In genomic region chr6:88378829-88379228, GRCm38 (mm10) we compare ENCODE assay signal across 13 mouse cellular contexts.
DNase-seq lines count a peak whose midpoint lies in the region; ATAC-seq and TF ChIP-seq lines count a peak whose summit lies in the region.
"Had no signal": no experiment of that assay in that cellular context is flagged by ENCODE, and none has a peak within 500 bp of the region (broad histone marks: within the 10 kb centered on the region; RNA-seq: fewer than 3 reads in every experiment).

No protein-coding gene starts in this region.

- peak; percentile 22; the same call in 1 of the 2 replicates for TF ChIP-seq CTCF in liver, postnatal 0 days (IDR thresholded peaks at IDR 0.05; ENCODE audit: low read depth)
- no peak for TF ChIP-seq CTCF in CH12.LX (conservative IDR thresholded peaks at IDR 0.05 in 1 of 2, IDR thresholded peaks at IDR 0.05 in 1 of 2; ENCODE audit: low read depth in 2 of 2, low read length in 2 of 2)
- TF ChIP-seq CTCF in gastrocnemius, adult 2 months (IDR thresholded peaks at IDR 0.05) = no peak

- H3K4me1 ChIP-seq in liver, postnatal 0 days (ENCODE audit: insufficient read depth) = peaks cover 14% of the 10 kb centered on the region
- peaks cover 11% of the 10 kb centered on the region for H3K4me1 ChIP-seq in liver, embryonic 12.5 days
- peaks cover 9 to 15% of the 10 kb centered on the region in 2 experiments; a peak in 3 of 4 replicates for H3K4me1 ChIP-seq in CH12.LX (ENCODE audit: control insufficient read depth in 1 of 2, insufficient read depth in 2 of 2)

- H3K9me3 ChIP-seq in liver, postnatal 0 days (ENCODE audit: low read length) = no peaks in the 10 kb centered on the region
- no peaks in the 10 kb centered on the region for H3K9me3 ChIP-seq in liver, embryonic 12.5 days (replicated peaks)
- H3K9me3 ChIP-seq in CH12.LX (replicated peaks; ENCODE audit: low read length) = no peaks in the 10 kb centered on the region

- 28% methylated on average over 1 of the region's 1 CpGs for WGBS in liver, postnatal 0 days (ENCODE audit: insufficient replicate concordance)
- 57% methylated on average over 1 of the region's 1 CpGs for WGBS in liver, embryonic 12.5 days (ENCODE audit: insufficient replicate concordance)

- no peaks in the 10 kb centered on the region for H3K36me3 ChIP-seq in liver, postnatal 0 days (replicated peaks; ENCODE audit: insufficient read depth, low read length)
- H3K36me3 ChIP-seq in liver, embryonic 12.5 days = peaks cover 6% of the 10 kb centered on the region; the same call in 1 of the 2 replicates
- H3K36me3 ChIP-seq in CH12.LX (replicated peaks in 1 of 2; ENCODE audit: control insufficient read depth in 1 of 2, insufficient read depth in 1 of 2, low read length in 1 of 2) = peaks cover 3 to 41% of the 10 kb centered on the region in 2 experiments

- TF ChIP-seq RAD21 in CH12.LX (IDR thresholded peaks at IDR 0.05; ENCODE audit: low read depth, low read length) = no peak; the same call in 1 of the 2 replicates

- no peak overlapping the region for H3K9ac ChIP-seq in liver, postnatal 0 days (replicated peaks)
- no peak overlapping the region for H3K9ac ChIP-seq in liver, embryonic 12.5 days
- no peak overlapping the region for H3K9ac ChIP-seq in CH12.LX (ENCODE audit: insufficient read depth, low read depth)
- H3K9ac ChIP-seq: lung, embryonic 14.5 days had no signal

- dilution Hi-C loops in CH12.LX (cut with MboI; ENCODE audit: extremely low pct_ligation_motif_present, extremely low pct_unique_long_range_greater_than_20kb, low sequenced_read_pairs) = no loop called here

- peak; percentile 22 for DNase-seq in liver, postnatal 0 days
- DNase-seq in CH12.LX (ENCODE audit: extremely low read depth) = peak; percentile 55
- no peak for DNase-seq in gastrocnemius, adult 2 months
- DNase-seq in embryo, embryonic 11 days = no peak
- DNase-seq: cerebellum, postnatal 25 days; heart, postnatal 36 days; lung, embryonic 14.5 days had no signal

- TF ChIP-seq POLR2A in CH12.LX (IDR thresholded peaks at IDR 0.05; ENCODE audit: low read depth, low read length) = no peak

- H3K4me2 ChIP-seq in liver, postnatal 0 days (ENCODE audit: low read depth, low read length) = no peak overlapping the region
- H3K4me2 ChIP-seq in liver, embryonic 12.5 days = no peak overlapping the region
- H3K4me2 ChIP-seq in CH12.LX (ENCODE audit: insufficient read depth, low read depth, poor library complexity, severe bottlenecking) = no peak overlapping the region
- H3K4me2 ChIP-seq: lung, embryonic 14.5 days had no signal

- H3K4me3 ChIP-seq in liver, postnatal 0 days (ENCODE audit: low read depth, low read length) = no peak overlapping the region
- no peak overlapping the region for H3K4me3 ChIP-seq in liver, embryonic 12.5 days
- no peak overlapping the region for H3K4me3 ChIP-seq in CH12.LX (replicated peaks in 1 of 3; ENCODE audit: low read depth in 2 of 3, low read length in 2 of 3, poor library complexity in 1 of 3)
- H3K4me3 ChIP-seq in gastrocnemius, adult 2 months = no peak overlapping the region

- intact Hi-C loops in gastrocnemius, adult 2 months (cut with DNase I) = no loop called here

- no peaks in the 10 kb centered on the region for H3K79me2 ChIP-seq in CH12.LX (replicated peaks; ENCODE audit: control insufficient read depth, extremely low read depth, insufficient read depth, poor library complexity, severe bottlenecking)

- in situ Hi-C loops in CH12.LX (cut with MboI; ENCODE audit: low pct_ligation_motif_present, low pct_unique_long_range_greater_than_20kb, low sequenced_read_pairs) = no loop called here

- no peaks in the 10 kb centered on the region for H3K27me3 ChIP-seq in liver, postnatal 0 days (ENCODE audit: insufficient read depth, low read length)
- no peaks in the 10 kb centered on the region for H3K27me3 ChIP-seq in liver, embryonic 12.5 days (replicated peaks)
- no peaks in the 10 kb centered on the region for H3K27me3 ChIP-seq in CH12.LX (replicated peaks)
- H3K27me3 ChIP-seq: Patski had no signal

- ATAC-seq in liver, postnatal 0 days = no peak
- no peak for ATAC-seq in liver, embryonic 12.5 days
- ATAC-seq in inflammation-experienced regulatory T-cells, adult 6 months = peak; percentile 70
- peak; percentile 72; the same call in 1 of the 2 replicates for ATAC-seq in neutrophil, adult 5-6 weeks (ENCODE audit: extremely low read depth, insufficient number of reproducible peaks, low FRiP score, poor library complexity, severe bottlenecking)
- ATAC-seq in erythroid progenitor cell, adult 5-6 weeks (replicated peaks; ENCODE audit: low FRiP score, poor library complexity, severe bottlenecking) = no peak
- ATAC-seq: Patski had no signal

- TF ChIP-seq EP300 in liver, postnatal 0 days (IDR thresholded peaks at IDR 0.05; ENCODE audit: low read depth) = no peak
- no peak for TF ChIP-seq EP300 in CH12.LX (IDR thresholded peaks at IDR 0.05; ENCODE audit: low read length)

- H3K27ac ChIP-seq in liver, postnatal 0 days (ENCODE audit: low read depth) = no peak overlapping the region
- H3K27ac ChIP-seq in liver, embryonic 12.5 days = no peak overlapping the region
- no peak overlapping the region for H3K27ac ChIP-seq in CH12.LX (ENCODE audit: insufficient read depth, low read depth)
- no peak overlapping the region for H3K27ac ChIP-seq in gastrocnemius, adult 2 months
- H3K27ac ChIP-seq: kidney, postnatal 0 days had no signal

TF ChIP-seq in CH12.LX, 34 proteins besides CTCF, POLR2A, EP300 and RAD21:
- TF ChIP-seq MAFK (IDR thresholded peaks at IDR 0.05; ENCODE audit: insufficient replicate concordance, low read length) (no peak), MEF2A (IDR thresholded peaks at IDR 0.05; ENCODE audit: borderline replicate concordance, low read depth, low read length) (no peak), IRF4 (IDR thresholded peaks at IDR 0.05; ENCODE audit: low read depth, low read length) (no peak), ZC3H11A (IDR thresholded peaks at IDR 0.05; ENCODE audit: low read depth, low read length) (no peak), USF1 (IDR thresholded peaks at IDR 0.05; ENCODE audit: low read depth, low read length) (no peak), NRF1 (IDR thresholded peaks at IDR 0.05; ENCODE audit: low read depth, low read length) (0 out of 2 replicates have a peak, but pooled peaks have one; percentile 23)

Comparison
In these comparisons a context has a peak if more than half of its experiments do, and no peak if none do; other contexts are left out.
1. ATAC-seq: peak in inflammation-experienced regulatory T-cells, adult 6 months (single experiment) and neutrophil, adult 5-6 weeks (single experiment); none in liver, postnatal 0 days (single experiment), liver, embryonic 12.5 days (single experiment) and erythroid progenitor cell, adult 5-6 weeks (single experiment).
2. DNase-seq: peak in liver, postnatal 0 days (single experiment) and CH12.LX (single experiment); none in gastrocnemius, adult 2 months (single experiment) and embryo, embryonic 11 days (single experiment).